Comparison of ENCODE assay signal across 9 mouse cellular contexts in the genomic region with DNA sequence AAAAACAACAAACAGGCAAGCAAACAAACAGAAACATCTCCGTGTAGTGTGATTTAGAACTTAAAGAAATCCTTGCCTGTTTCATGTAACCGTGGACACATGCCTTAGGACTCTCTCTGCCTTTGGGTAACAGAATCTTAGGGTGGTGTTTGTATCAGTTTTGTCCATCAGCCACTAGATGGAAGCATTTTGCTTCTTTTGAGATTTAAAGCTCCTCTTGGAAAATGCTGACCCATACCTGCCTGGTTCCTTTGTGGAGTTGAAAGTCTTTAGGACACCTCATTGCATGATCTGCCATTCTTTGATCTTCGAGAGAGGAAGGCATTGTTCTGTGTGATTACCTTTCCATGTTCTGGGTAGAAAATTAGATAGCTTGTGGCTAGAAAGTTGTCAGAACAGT. TPM values are rescaled to one million over a fixed set of nuclear protein-coding genes. Genes with fewer than 3 reads are reported as not detected.
DNase-seq lines count a peak whose midpoint lies in the region; ATAC-seq lines count a peak whose summit lies in the region.
"Had no signal": no experiment of that assay in that cellular context is flagged by ENCODE, and none has a peak within 500 bp of the region (broad histone marks: within the 10 kb centered on the region; RNA-seq: fewer than 3 reads in every experiment).

No protein-coding gene starts in this region.

- H3K9me3 ChIP-seq in midbrain, embryonic 11.5 days (ENCODE audit: control insufficient read depth, low read length): no peaks in the 10 kb centered on the region
- H3K9me3 ChIP-seq in midbrain, embryonic 10.5 days (replicated peaks): no peaks in the 10 kb centered on the region
- no peaks in the 10 kb centered on the region for H3K9me3 ChIP-seq in hindbrain, embryonic 12.5 days (replicated peaks)

- H3K27me3 ChIP-seq in midbrain, embryonic 11.5 days (ENCODE audit: control insufficient read depth, insufficient read depth, low read length): no peaks in the 10 kb centered on the region
- no peaks in the 10 kb centered on the region for H3K27me3 ChIP-seq in midbrain, embryonic 10.5 days (ENCODE audit: low read depth, poor library complexity, severe bottlenecking)
- H3K27me3 ChIP-seq in hindbrain, embryonic 12.5 days: no peaks in the 10 kb centered on the region

- no peak overlapping the region for H3K4me2 ChIP-seq in midbrain, embryonic 11.5 days
- no peak overlapping the region for H3K4me2 ChIP-seq in hindbrain, embryonic 12.5 days (replicated peaks)

- WGBS in midbrain, embryonic 11.5 days: 35% methylated on average over 3 of the region's 3 CpGs
- WGBS in midbrain, embryonic 10.5 days: 34% methylated on average over 3 of the region's 3 CpGs
- WGBS in hindbrain, embryonic 12.5 days: 24% methylated on average over 3 of the region's 3 CpGs

- no peak overlapping the region for H3K9ac ChIP-seq in midbrain, embryonic 11.5 days (ENCODE audit: low read length)
- H3K9ac ChIP-seq in hindbrain, embryonic 12.5 days: no peak overlapping the region

- no peaks in the 10 kb centered on the region for H3K4me1 ChIP-seq in midbrain, embryonic 11.5 days (ENCODE audit: control insufficient read depth, insufficient read depth, low read length)
- H3K4me1 ChIP-seq in midbrain, embryonic 10.5 days: 0 out of 2 replicates have a peak, but pooled peaks cover 4% of the 10 kb centered on the region
- no peaks in the 10 kb centered on the region for H3K4me1 ChIP-seq in hindbrain, embryonic 12.5 days

- DNase-seq in frontal cortex, postnatal 14 days (ENCODE audit: low spot score in 2 of 2): no peak
- no peak for DNase-seq in midbrain, embryonic 11.5 days (ENCODE audit: low spot score, missing footprints)
- DNase-seq in midbrain, embryonic 10.5 days (ENCODE audit: low spot score): no peak
- peak; percentile 72 for DNase-seq in retina, embryonic 14.5 days (ENCODE audit: low spot score)
- no peak for DNase-seq in layer of hippocampus, postnatal 36 days
- no peak for DNase-seq in testis, postnatal 10 days (ENCODE audit: low spot score)

- no peaks in the 10 kb centered on the region for H3K36me3 ChIP-seq in midbrain, embryonic 11.5 days (ENCODE audit: control insufficient read depth, insufficient read depth, low read length)
- H3K36me3 ChIP-seq in midbrain, embryonic 10.5 days: no peaks in the 10 kb centered on the region
- no peaks in the 10 kb centered on the region for H3K36me3 ChIP-seq in hindbrain, embryonic 12.5 days

- ATAC-seq in frontal cortex, adult (ENCODE audit: low TSS enrichment): peak; percentile 92
- ATAC-seq in midbrain, embryonic 11.5 days (ENCODE audit: low FRiP score): peak; percentile 57; the same call in 1 of the 2 replicates
- ATAC-seq in hindbrain, embryonic 12.5 days (ENCODE audit: low FRiP score): peak; percentile 62; the same call in 1 of the 2 replicates

- no peak overlapping the region for H3K4me3 ChIP-seq in midbrain, embryonic 11.5 days (ENCODE audit: low read depth, low read length)
- H3K4me3 ChIP-seq in midbrain, embryonic 10.5 days: no peak overlapping the region
- H3K4me3 ChIP-seq in hindbrain, embryonic 12.5 days: no peak overlapping the region

- H3K27ac ChIP-seq in midbrain, embryonic 11.5 days (ENCODE audit: low read depth, low read length): no peak overlapping the region
- H3K27ac ChIP-seq in midbrain, embryonic 10.5 days (replicated peaks): no peak overlapping the region
- H3K27ac ChIP-seq in hindbrain, embryonic 12.5 days: no peak overlapping the region

RNA-seq across cellular contexts. Expression of a gene that starts 32.3 kb away (rescaled TPM):
- polyA plus RNA-seq in midbrain, embryonic 11.5 days (2014; fragmentation: Nextera tagmentation; extraction: Ambion mirVana): 0.68 and 1.1 TPM in 2 replicates
- polyA plus RNA-seq in midbrain, embryonic 10.5 days (2016; fragmentation: Nextera tagmentation; extraction: Ambion mirVana): 0.28 and 0.48 TPM in 2 replicates
- 0.30 and 0.34 TPM in 2 replicates for polyA plus RNA-seq in hindbrain, embryonic 12.5 days (2016; fragmentation: Nextera tagmentation; extraction: Ambion mirVana)
- total RNA-seq in layer of hippocampus, postnatal 36 days (2021): 1 to 10 TPM; 2.5 to 4.3 TPM
- total RNA-seq: MEL had no signal
